8 mouse cellular contexts compared by ENCODE assay signal in genomic region chr11:116196866-116197583, GRCm38 (mm10). TPM values are rescaled to one million over a fixed set of nuclear protein-coding genes. Genes with fewer than 3 reads are reported as not detected.
DNase-seq lines count a peak whose midpoint lies in the region; ATAC-seq and TF ChIP-seq lines count a peak whose summit lies in the region.
"Had no signal": no experiment of that assay in that cellular context is flagged by ENCODE, and none has a peak within 500 bp of the region (broad histone marks: within the 10 kb centered on the region; RNA-seq: fewer than 3 reads in every experiment).

No protein-coding gene starts in this region.

- H3K27me3 ChIP-seq in kidney, postnatal 0 days (ENCODE audit: insufficient read depth, low read length): no peaks in the 10 kb centered on the region
- H3K27me3 ChIP-seq in embryonic facial prominence, embryonic 14.5 days (replicated peaks; ENCODE audit: control insufficient read depth, insufficient read depth, low read length): no peaks in the 10 kb centered on the region
- H3K27me3 ChIP-seq in intestine, embryonic 14.5 days (replicated peaks; ENCODE audit: control insufficient read depth, insufficient read depth, low read length): no peaks in the 10 kb centered on the region
- no peaks in the 10 kb centered on the region for H3K27me3 ChIP-seq in myocyte (ENCODE audit: control insufficient read depth, insufficient read depth, insufficient read length)

- TF ChIP-seq CTCF in kidney, postnatal 0 days (IDR thresholded peaks at IDR 0.05; ENCODE audit: low read depth): no peak

- ATAC-seq in kidney, postnatal 0 days (replicated peaks; ENCODE audit: low FRiP score, low read depth): no peak
- ATAC-seq in embryonic facial prominence, embryonic 14.5 days (ENCODE audit: low read depth): no peak
- ATAC-seq in intestine, embryonic 14.5 days (replicated peaks; ENCODE audit: low FRiP score, low TSS enrichment, low read depth): no peak

- peaks cover 34% of the 10 kb centered on the region for H3K79me2 ChIP-seq in myocyte (ENCODE audit: control insufficient read depth, insufficient read depth)

- no peak for DNase-seq in kidney, postnatal 0 days (ENCODE audit: low spot score)
- no peak for DNase-seq in kidney, adult 11 months
- no peak for DNase-seq in embryonic facial prominence, embryonic 14.5 days (ENCODE audit: low spot score)
- DNase-seq in intestine, embryonic 14.5 days (ENCODE audit: low spot score): no peak
- no peak for DNase-seq in frontal cortex, adult 2 months (ENCODE audit: extremely low spot score in 1 of 2, low spot score in 1 of 2)
- no peak for DNase-seq in T-cell, adult 2 months (ENCODE audit: low spot score)
- DNase-seq: right cerebral cortex, postnatal 4 days had no signal

- 0 out of 2 replicates have a peak overlapping the region, but pooled peaks have one; percentile 8 for H3K4me3 ChIP-seq in kidney, postnatal 0 days (replicated peaks; ENCODE audit: low read depth, low read length)
- no peak overlapping the region for H3K4me3 ChIP-seq in embryonic facial prominence, embryonic 14.5 days (ENCODE audit: low read depth, low read length)
- no peak overlapping the region for H3K4me3 ChIP-seq in intestine, embryonic 14.5 days (ENCODE audit: low read depth, low read length)
- H3K4me3 ChIP-seq in myocyte: peak overlapping the region; percentile 93

- peaks cover 2% of the 10 kb centered on the region; the same call in 1 of the 2 replicates for H3K4me1 ChIP-seq in kidney, postnatal 0 days (replicated peaks; ENCODE audit: insufficient read depth, low read length)
- H3K4me1 ChIP-seq in embryonic facial prominence, embryonic 14.5 days (ENCODE audit: control insufficient read depth, insufficient read depth, low read length): peaks cover 8% of the 10 kb centered on the region
- 0 out of 2 replicates have a peak, but pooled peaks cover 12% of the 10 kb centered on the region for H3K4me1 ChIP-seq in intestine, embryonic 14.5 days (replicated peaks; ENCODE audit: control insufficient read depth, insufficient read depth, low read length)

- no peak overlapping the region for H3ac ChIP-seq in myocyte (ENCODE audit: control insufficient read depth, insufficient read length)

- 0 out of 2 replicates have a peak overlapping the region, but pooled peaks have one; percentile 80 for H3K4me2 ChIP-seq in kidney, postnatal 0 days (ENCODE audit: low read length)
- peak overlapping the region; percentile 79 for H3K4me2 ChIP-seq in embryonic facial prominence, embryonic 14.5 days (ENCODE audit: low read depth, low read length)
- H3K4me2 ChIP-seq in intestine, embryonic 14.5 days (ENCODE audit: low read length): peak overlapping the region; percentile 57
- peak overlapping the region; percentile 95 for H3K4me2 ChIP-seq in myocyte (ENCODE audit: low read depth)

- H3K36me3 ChIP-seq in kidney, postnatal 0 days (ENCODE audit: insufficient read depth, low read length): peaks cover 6% of the 10 kb centered on the region; the same call in 1 of the 2 replicates
- H3K36me3 ChIP-seq in embryonic facial prominence, embryonic 14.5 days (ENCODE audit: control insufficient read depth, insufficient read depth, low read length): 0 out of 2 replicates have a peak, but pooled peaks cover 12% of the 10 kb centered on the region
- peaks cover 9% of the 10 kb centered on the region; the same call in 1 of the 2 replicates for H3K36me3 ChIP-seq in intestine, embryonic 14.5 days (ENCODE audit: control insufficient read depth, insufficient read depth, low read length)
- no peaks in the 10 kb centered on the region for H3K36me3 ChIP-seq in myocyte (ENCODE audit: control insufficient read depth, insufficient read depth)

- no peak overlapping the region for H3K9ac ChIP-seq in kidney, postnatal 0 days (ENCODE audit: low read depth, low read length)
- H3K9ac ChIP-seq in embryonic facial prominence, embryonic 14.5 days (ENCODE audit: low read depth, low read length): no peak overlapping the region
- no peak overlapping the region for H3K9ac ChIP-seq in intestine, embryonic 14.5 days (ENCODE audit: low read length)

- H3K9me3 ChIP-seq in kidney, postnatal 0 days (replicated peaks; ENCODE audit: low read length): no peaks in the 10 kb centered on the region
- H3K9me3 ChIP-seq in embryonic facial prominence, embryonic 14.5 days (ENCODE audit: control insufficient read depth, low read length): no peaks in the 10 kb centered on the region
- no peaks in the 10 kb centered on the region for H3K9me3 ChIP-seq in intestine, embryonic 14.5 days (ENCODE audit: control insufficient read depth, low read length)

- no peak for TF ChIP-seq POLR2A in myocyte (IDR thresholded peaks at IDR 0.05; ENCODE audit: insufficient read length, low read depth)

- H3K27ac ChIP-seq in kidney, postnatal 0 days: no peak overlapping the region
- H3K27ac ChIP-seq in embryonic facial prominence, embryonic 14.5 days (replicated peaks; ENCODE audit: low read depth, low read length): no peak overlapping the region
- H3K27ac ChIP-seq in intestine, embryonic 14.5 days (ENCODE audit: low read depth): no peak overlapping the region

- 94% methylated on average over 18 of the region's 18 CpGs for WGBS in kidney, postnatal 0 days
- WGBS in embryonic facial prominence, embryonic 14.5 days: 94% methylated on average over 18 of the region's 18 CpGs
- WGBS in intestine, embryonic 14.5 days: 93% methylated on average over 18 of the region's 18 CpGs

TF ChIP-seq in myocyte, 11 proteins besides CTCF, POLR2A, EP300 and RAD21:
- TF ChIP-seq REST (IDR thresholded peaks at IDR 0.05; ENCODE audit: insufficient read depth, insufficient read length) (no peak), SRF (IDR thresholded peaks at IDR 0.05; ENCODE audit: control insufficient read depth, insufficient read length, low read depth) (no peak), MYOG (IDR thresholded peaks at IDR 0.05; ENCODE audit: control insufficient read depth in 1 of 3, insufficient read depth in 1 of 3, insufficient read length in 2 of 3, low read depth in 2 of 3) (no peak), POLR2AphosphoS2 (IDR thresholded peaks at IDR 0.05; ENCODE audit: insufficient read length, low read depth) (no peak), MAX (IDR thresholded peaks at IDR 0.05; ENCODE audit: low read depth) (no peak), MYOD1 (IDR thresholded peaks at IDR 0.05; ENCODE audit: control insufficient read depth in 1 of 3, insufficient read length in 2 of 3, low read depth in 2 of 3) (no peak), CEBPB (IDR thresholded peaks at IDR 0.05; ENCODE audit: insufficient read depth, poor library complexity, severe bottlenecking) (no peak), USF1 (IDR thresholded peaks at IDR 0.05; ENCODE audit: low read depth) (no peak), TCF3 (IDR thresholded peaks at IDR 0.05; ENCODE audit: insufficient read length, low read depth) (no peak), E2F4 (IDR thresholded peaks at IDR 0.05; ENCODE audit: insufficient read depth) (no peak), TCF12 (IDR thresholded peaks at IDR 0.05; ENCODE audit: insufficient read depth, poor library complexity, severe bottlenecking) (no peak)

RNA-seq across cellular contexts. Expression of gene Ten1, which starts 1.6 kb away (rescaled TPM):
- polyA plus RNA-seq in kidney, postnatal 0 days (2015; fragmentation: Nextera tagmentation; extraction: Ambion mirVana): 44.0 and 47.2 TPM in 2 replicates
- 59.8 and 64.1 TPM in 2 replicates for polyA plus RNA-seq in embryonic facial prominence, embryonic 14.5 days (2014; fragmentation: Nextera tagmentation; extraction: Ambion mirVana)
- polyA plus RNA-seq in intestine, embryonic 14.5 days (2014; fragmentation: Nextera tagmentation; extraction: Ambion mirVana): 88.8 and 93.2 TPM in 2 replicates
- polyA plus RNA-seq in myocyte (2012; fragmentation: generic; extraction: Trizol): 61.4 TPM
- 50.9 and 51.0 TPM in 2 replicates for polyA plus RNA-seq in frontal cortex, adult 2 months (2012; rRNA removed)

RNA-seq across cellular contexts. Expression of gene Acox1, which starts 1.8 kb away (rescaled TPM):
- 55.5 and 64.0 TPM in 2 replicates for polyA plus RNA-seq in kidney, postnatal 0 days (2015; fragmentation: Nextera tagmentation; extraction: Ambion mirVana)
- 29.8 and 30.8 TPM in 2 replicates for polyA plus RNA-seq in embryonic facial prominence, embryonic 14.5 days (2014; fragmentation: Nextera tagmentation; extraction: Ambion mirVana)
- 33.3 and 35.1 TPM in 2 replicates for polyA plus RNA-seq in intestine, embryonic 14.5 days (2014; fragmentation: Nextera tagmentation; extraction: Ambion mirVana)
- polyA plus RNA-seq in myocyte (2012; fragmentation: generic; extraction: Trizol): 36.4 TPM
- 119 and 129 TPM in 2 replicates for polyA plus RNA-seq in frontal cortex, adult 2 months (2012; rRNA removed)

RNA-seq across cellular contexts. Expression of gene Fbf1, which starts 29.1 kb away (rescaled TPM):
- polyA plus RNA-seq in kidney, postnatal 0 days (2015; fragmentation: Nextera tagmentation; extraction: Ambion mirVana): 16.8 and 20.0 TPM in 2 replicates
- 27.7 and 28.5 TPM in 2 replicates for polyA plus RNA-seq in embryonic facial prominence, embryonic 14.5 days (2014; fragmentation: Nextera tagmentation; extraction: Ambion mirVana)
- 22.8 and 23.3 TPM in 2 replicates for polyA plus RNA-seq in intestine, embryonic 14.5 days (2014; fragmentation: Nextera tagmentation; extraction: Ambion mirVana)
- polyA plus RNA-seq in myocyte (2012; fragmentation: generic; extraction: Trizol): 41.7 TPM
- polyA plus RNA-seq in frontal cortex, adult 2 months (2012; rRNA removed): 105 and 124 TPM in 2 replicates

RNA-seq across cellular contexts. Expression of gene Evpl, which starts 40.9 kb away (rescaled TPM):
- polyA plus RNA-seq in kidney, postnatal 0 days (2015; fragmentation: Nextera tagmentation; extraction: Ambion mirVana): 3.9 and 4.1 TPM in 2 replicates
- polyA plus RNA-seq in embryonic facial prominence, embryonic 14.5 days (2014; fragmentation: Nextera tagmentation; extraction: Ambion mirVana): 9.5 and 10.1 TPM in 2 replicates
- 3.2 and 3.7 TPM in 2 replicates for polyA plus RNA-seq in intestine, embryonic 14.5 days (2014; fragmentation: Nextera tagmentation; extraction: Ambion mirVana)
- 0.14 TPM for polyA plus RNA-seq in myocyte (2012; fragmentation: generic; extraction: Trizol)
- 1.0 and 1.1 TPM in 2 replicates for polyA plus RNA-seq in frontal cortex, adult 2 months (2012; rRNA removed)

RNA-seq across cellular contexts. Expression of gene Mrpl38, which starts 58.4 kb away (rescaled TPM):
- polyA plus RNA-seq in kidney, postnatal 0 days (2015; fragmentation: Nextera tagmentation; extraction: Ambion mirVana): 81.1 and 89.8 TPM in 2 replicates
- polyA plus RNA-seq in embryonic facial prominence, embryonic 14.5 days (2014; fragmentation: Nextera tagmentation; extraction: Ambion mirVana): 76.4 and 81.3 TPM in 2 replicates
- 111 and 113 TPM in 2 replicates for polyA plus RNA-seq in intestine, embryonic 14.5 days (2014; fragmentation: Nextera tagmentation; extraction: Ambion mirVana)
- 141 TPM for polyA plus RNA-seq in myocyte (2012; fragmentation: generic; extraction: Trizol)
- polyA plus RNA-seq in frontal cortex, adult 2 months (2012; rRNA removed): 36.1 and 44.3 TPM in 2 replicates

Comparison
In these comparisons a context has a peak if more than half of its experiments do, and no peak if none do; other contexts are left out.
1. H3K4me3 ChIP-seq: peak in kidney, postnatal 0 days (single experiment) and myocyte (single experiment); none in embryonic facial prominence, embryonic 14.5 days (single experiment) and intestine, embryonic 14.5 days (single experiment).
2. Peak in every context shown above with its lines, with median percentiles within 50 percentile points of each other: H3K4me2 ChIP-seq.